Mouse (Mus musculus) heart, postnatal 0 days (tissue): ENCODE results near the gene Chil1. TPM values are rescaled to one million over a fixed set of nuclear protein-coding genes. Genes with fewer than 3 reads are reported as not detected.

Source experiments
- ATAC-seq: fragments of 200-750 bp; cut with Nextera tagmentation; 2 replicates; pipeline ENCODE4 v1.8.0; 2017; ENCODE audit warnings: low read depth, moderate number of reproducible peaks, moderate library complexity; ENCODE audit not compliant: insufficient read depth
- DNase-seq: peaks from one replicate; pipeline ENCODE4 v3.0.0-alpha.2; 2016; ENCODE audit warnings: low spot score
- H3K27ac ChIP-seq: fragments of 300-500 bp; sonication (generic); 2 replicates; pipeline ENCODE4 v1.5.1; 2014; ENCODE audit warnings: low read depth, mild to moderate bottlenecking
- H3K27me3 ChIP-seq: fragments of 300-500 bp; sonication (generic); 2 replicates; pipeline ENCODE4 v1.6.1; 2014; ENCODE audit warnings: low read length, mixed read lengths; ENCODE audit not compliant: control insufficient read depth, insufficient read depth
- H3K36me3 ChIP-seq: fragments of 300-500 bp; sonication (generic); replicated peaks from 2 replicates; pipeline ENCODE4 v1.6.1; 2014; ENCODE audit warnings: low read length, mixed read lengths; ENCODE audit not compliant: control insufficient read depth, insufficient read depth
- H3K4me1 ChIP-seq: fragments of 300-500 bp; sonication (generic); 2 replicates; pipeline ENCODE4 v1.6.1; 2014; ENCODE audit warnings: antibody characterized with exemption; ENCODE audit not compliant: control insufficient read depth, insufficient read depth
- H3K4me2 ChIP-seq: fragments of 300-500 bp; sonication (generic); 2 replicates; pipeline ENCODE4 v1.6.1; 2014; ENCODE audit warnings: low read depth, mild to moderate bottlenecking, low read length, moderate library complexity
- H3K4me3 ChIP-seq: fragments of 300-500 bp; sonication (generic); 2 replicates; pipeline ENCODE4 v1.5.1; 2014; ENCODE audit warnings: low read depth, low read length
- H3K9ac ChIP-seq: fragments of 300-500 bp; sonication (generic); replicated peaks from 2 replicates; pipeline ENCODE4 v1.6.1; 2014; ENCODE audit warnings: low read depth, low read length, mixed read lengths
- H3K9me3 ChIP-seq: fragments of 300-500 bp; sonication (generic); replicated peaks from 2 replicates; pipeline ENCODE4 v1.6.1; 2016; ENCODE audit warnings: low read length; ENCODE audit not compliant: control insufficient read depth
- CTCF ChIP-seq: IDR thresholded peaks from 2 replicates; pipeline ENCODE4 v1.5.1; 2016; ENCODE audit warnings: antibody characterized with exemption, control low read depth, low read depth
- EP300 ChIP-seq: IDR thresholded peaks from 2 replicates; pipeline ENCODE4 v1.6.1; 2016; ENCODE audit warnings: antibody characterized with exemption, low read depth
- WGBS: fragments of 180-500 bp; shearing (Covaris S2); extraction: QIAGEN DNeasy Blood & Tissue Kit; methylation state at CpG from one replicate; pipeline ENCODE4 v1.1.7; 2014; 5-methylcytosine and 5-hydroxymethylcytosine counted together
- polyA plus RNA-seq: library from polyadenylated mRNA; unstranded; fragments of >200 nt; fragmentation: Nextera tagmentation; extraction: Ambion mirVana; gene quantifications from 2 replicates; pipeline ENCODE4 v1.2.1, GENCODE M21; 2015
- total RNA-seq: library from RNA; depleted of rRNA; stranded (reverse); fragments of >200 nt; gene quantifications from 2 replicates; pipeline ENCODE4 v1.2.3, GENCODE M21; 2014; ENCODE audit warnings: low replicate concordance

Gene Chil1
- total and polyA plus RNA-seq, 2 experiments from 2014 or later = 0.59 to 0.69 TPM

GRCm38 (mm10) chr1:134177976-134178375 lies 4.0 kb upstream of the Chil1 start:
- no peak overlapping the region for H3K27ac ChIP-seq
- no peak for TF ChIP-seq EP300
- no peak for TF ChIP-seq CTCF
- H3K4me2 ChIP-seq = no peak overlapping the region
- DNase-seq (no peak), ATAC-seq (no peak)
- H3K9ac ChIP-seq = no peak overlapping the region
- H3K4me3 ChIP-seq = no peak overlapping the region
- no peaks in the 10 kb centered on the region for H3K4me1 ChIP-seq
- WGBS = 85% methylated on average over 5 of the region's 5 CpGs
- H3K36me3 ChIP-seq = no peaks in the 10 kb centered on the region
- no peaks in the 10 kb centered on the region for H3K27me3 ChIP-seq
- H3K9me3 ChIP-seq = no peaks in the 10 kb centered on the region

GRCm38 (mm10) chr1:134184089-134184488 lies 2.1 kb downstream of the Chil1 start:
- 73% methylated on average over 4 of the region's 4 CpGs for WGBS
- Histone ChIP-seq H3K4me1 (no peaks in the 10 kb centered on the region), H3K4me2 (no peak overlapping the region), H3K36me3 (no peaks in the 10 kb centered on the region), H3K9ac (no peak overlapping the region), H3K27me3 (peaks cover 6% of the 10 kb centered on the region; the same call in 1 of the 2 replicates), H3K9me3 (no peaks in the 10 kb centered on the region), H3K4me3 (no peak overlapping the region), H3K27ac (no peak overlapping the region)
- DNase-seq (no peak), ATAC-seq (no peak)
- TF ChIP-seq CTCF = no peak
- no peak for TF ChIP-seq EP300

DNA sequence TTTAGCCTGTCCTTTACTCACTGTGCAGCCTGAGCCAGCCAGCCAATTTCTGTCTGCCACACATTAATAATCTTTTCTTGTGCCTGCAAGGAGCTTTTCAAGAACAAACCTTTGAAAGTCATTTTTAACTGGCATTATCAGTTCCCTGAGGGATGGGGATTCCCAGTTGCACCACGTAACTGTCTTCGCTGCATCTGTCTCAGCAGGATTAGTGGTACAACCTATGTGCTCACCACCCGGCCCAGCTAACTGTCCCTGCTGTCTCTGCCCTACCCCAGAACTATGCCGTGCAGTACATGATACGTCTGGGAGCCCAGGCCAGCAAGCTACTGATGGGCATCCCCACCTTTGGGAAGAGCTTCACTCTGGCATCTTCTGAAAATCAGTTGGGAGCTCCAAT lies 6.2 kb downstream of the Chil1 start:
- H3K9me3 ChIP-seq = no peaks in the 10 kb centered on the region
- 78% methylated on average over 5 of the region's 5 CpGs for WGBS
- H3K27ac ChIP-seq = no peak overlapping the region
- H3K4me1 ChIP-seq = 0 out of 2 replicates have a peak, but pooled peaks cover under 1% of the 10 kb centered on the region
- no peak for ATAC-seq
- H3K27me3 ChIP-seq = peaks cover 10% of the 10 kb centered on the region; the same call in 1 of the 2 replicates
- no peak for DNase-seq
- H3K36me3 ChIP-seq = no peaks in the 10 kb centered on the region
- no peak overlapping the region for H3K4me3 ChIP-seq
- H3K9ac ChIP-seq = no peak overlapping the region
- TF ChIP-seq CTCF (no peak), EP300 (no peak)
- no peak overlapping the region for H3K4me2 ChIP-seq

DNA sequence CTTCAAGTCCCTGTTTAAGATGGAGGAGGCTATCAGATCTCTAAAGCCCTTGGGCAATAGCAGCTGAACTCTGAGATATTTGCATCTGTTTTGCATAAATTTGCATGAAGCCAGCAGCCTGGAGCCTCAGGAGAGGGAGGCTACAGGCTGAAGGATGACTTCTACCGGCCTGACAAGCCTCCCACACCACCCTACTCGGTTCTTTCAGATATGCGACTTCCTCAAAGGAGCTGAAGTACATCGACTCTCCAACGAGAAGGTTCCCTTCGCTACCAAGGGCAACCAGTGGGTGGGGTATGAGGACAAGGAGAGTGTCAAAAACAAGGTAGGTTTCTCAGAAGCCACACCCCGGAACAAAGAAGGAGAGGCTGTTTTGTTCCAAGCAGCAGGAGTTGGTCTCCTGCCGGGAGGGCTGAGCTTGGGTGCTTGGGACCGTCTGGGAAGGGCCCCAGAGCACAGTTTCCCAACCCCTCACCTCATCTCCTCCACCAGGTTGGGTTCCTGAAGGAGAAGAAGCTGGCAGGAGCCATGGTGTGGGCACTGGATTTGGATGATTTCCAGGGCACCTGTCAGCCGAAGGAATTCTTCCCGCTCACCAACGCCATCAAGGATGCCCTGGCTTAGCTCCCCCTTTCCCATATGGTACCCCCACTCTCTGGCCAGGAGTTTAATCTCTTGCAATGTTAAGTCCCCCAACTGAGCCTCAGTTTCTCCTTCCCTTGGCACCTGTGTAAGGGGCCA lies 7.2 kb downstream of the Chil1 start:
- no peak overlapping the region for H3K27ac ChIP-seq
- DNase-seq (no peak), ATAC-seq (no peak)
- WGBS = 26% methylated on average over 12 of the region's 12 CpGs
- TF ChIP-seq EP300 (no peak), CTCF (no peak)
- H3K4me1 ChIP-seq = peaks cover 8% of the 10 kb centered on the region
- H3K27me3 ChIP-seq = peaks cover 10% of the 10 kb centered on the region; the same call in 1 of the 2 replicates
- H3K36me3 ChIP-seq = no peaks in the 10 kb centered on the region
- no peak overlapping the region for H3K4me2 ChIP-seq
- H3K9ac ChIP-seq = no peak overlapping the region
- H3K4me3 ChIP-seq = no peak overlapping the region
- H3K9me3 ChIP-seq = no peaks in the 10 kb centered on the region

- no peaks in the 10 kb centered on the region for H3K36me3 ChIP-seq
- no peak overlapping the region for H3K4me2 ChIP-seq
- no peak overlapping the region for H3K27ac ChIP-seq
- no peak for DNase-seq
- 73% methylated on average over 5 of the region's 5 CpGs for WGBS
- H3K4me1 ChIP-seq = peaks cover 26% of the 10 kb centered on the region
- no peak for ATAC-seq
- no peak overlapping the region for H3K4me3 ChIP-seq
- peaks cover 10% of the 10 kb centered on the region; the same call in 1 of the 2 replicates for H3K27me3 ChIP-seq
- no peak for TF ChIP-seq CTCF
- no peaks in the 10 kb centered on the region for H3K9me3 ChIP-seq
- H3K9ac ChIP-seq = no peak overlapping the region
Observed at GRCm38 (mm10) chr1:134191192-134191591, 9.2 kb downstream of the Chil1 start.

- Histone ChIP-seq H3K27ac (no peak overlapping the region), H3K27me3 (peaks cover 10% of the 10 kb centered on the region; the same call in 1 of the 2 replicates), H3K4me1 (peaks cover 27% of the 10 kb centered on the region), H3K36me3 (no peaks in the 10 kb centered on the region), H3K4me3 (no peak overlapping the region), H3K9me3 (no peaks in the 10 kb centered on the region), H3K9ac (no peak overlapping the region), H3K4me2 (no peak overlapping the region)
- TF ChIP-seq EP300 (no peak), CTCF (no peak)
- DNase-seq = no peak
- no peak for ATAC-seq
- 56% methylated on average over 4 of the region's 4 CpGs for WGBS
Observed at GRCm38 (mm10) chr1:134192024-134192423, 10.0 kb downstream of the Chil1 start.
